Mouse (Mus musculus) 3T3-L1 (cell line): ENCODE data around the gene Gcsh.

Experiments
- DNase-seq: peaks from one replicate; pipeline ENCODE4 v3.0.0-alpha.2; 2015; ENCODE audit warnings: low read depth, low spot score

Gcsh gene

DNA sequence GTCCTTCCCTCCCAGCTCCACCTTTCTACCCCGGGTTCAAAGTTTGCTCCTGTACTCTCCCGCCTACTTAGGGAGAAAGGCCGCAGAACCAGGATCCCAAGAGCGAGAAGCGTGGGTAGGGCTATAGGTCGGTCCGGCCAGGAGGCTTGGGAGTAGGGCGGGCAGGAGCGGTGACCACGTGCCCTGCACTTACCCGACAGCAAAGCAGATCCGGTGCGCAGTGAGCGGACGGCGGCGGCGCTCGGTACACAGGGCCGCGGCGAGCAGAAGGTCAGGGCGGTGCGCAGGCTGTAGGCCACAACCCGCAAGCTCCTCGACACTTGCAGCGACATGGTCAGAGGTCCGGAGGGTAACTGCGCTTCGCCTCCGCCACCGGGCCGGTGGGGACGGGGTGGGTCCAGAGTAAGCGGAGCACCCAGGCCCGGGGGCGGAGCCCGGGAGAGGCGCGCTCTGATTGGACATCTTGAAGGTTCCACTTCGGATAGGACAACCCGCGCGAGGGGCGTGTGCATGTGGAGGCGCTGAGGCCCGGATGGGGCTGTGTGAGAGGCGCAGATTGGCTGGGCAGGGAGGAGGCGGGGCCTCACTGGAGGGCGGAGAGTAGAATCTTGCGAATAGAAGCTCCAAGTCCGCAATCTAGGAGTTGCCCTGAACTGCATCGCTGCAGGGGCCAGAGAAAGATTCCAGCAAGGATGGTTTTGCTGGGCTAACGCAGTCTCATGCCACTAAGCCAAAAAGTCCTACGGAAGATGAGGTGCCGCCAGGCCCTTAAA is at the start of gene Gcsh:
Gene Gcsh, minus strand, starts transcription at position 443 of the 773 bp plus-strand sequence.
- peak; percentile 100 for DNase-seq

GRCm38 (mm10) chr8:117039843-117040242 is 46.5 kb upstream of the Gcsh start:
- DNase-seq, result no peak

DNA sequence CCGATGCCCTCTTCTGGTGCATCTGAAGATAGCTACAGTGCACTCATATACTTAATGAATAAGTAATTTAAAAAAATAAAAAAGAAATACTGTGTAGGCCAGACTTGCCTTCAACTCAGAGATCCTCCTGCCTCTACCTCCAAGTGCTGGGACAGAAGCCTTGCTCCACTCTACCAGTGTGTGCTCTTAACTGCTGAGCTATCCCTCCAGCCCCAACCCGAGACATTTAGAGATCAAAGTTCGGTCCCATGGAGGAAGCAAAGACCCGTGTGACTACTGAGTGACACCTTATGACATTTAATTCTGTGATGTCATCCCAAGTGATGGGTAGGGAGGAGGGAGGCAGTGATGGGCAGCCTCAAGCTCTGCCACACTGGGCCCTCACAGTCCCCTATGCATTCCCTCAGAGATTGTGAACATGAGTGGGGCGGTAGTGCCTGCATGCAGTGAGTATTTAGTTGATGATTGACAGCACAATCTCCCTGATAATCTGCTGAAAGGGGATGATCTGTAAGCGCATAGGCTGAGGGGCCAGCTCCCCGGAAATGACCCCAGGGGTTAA is 44.1 kb upstream of the Gcsh start:
- DNase-seq, result no peak

DNA sequence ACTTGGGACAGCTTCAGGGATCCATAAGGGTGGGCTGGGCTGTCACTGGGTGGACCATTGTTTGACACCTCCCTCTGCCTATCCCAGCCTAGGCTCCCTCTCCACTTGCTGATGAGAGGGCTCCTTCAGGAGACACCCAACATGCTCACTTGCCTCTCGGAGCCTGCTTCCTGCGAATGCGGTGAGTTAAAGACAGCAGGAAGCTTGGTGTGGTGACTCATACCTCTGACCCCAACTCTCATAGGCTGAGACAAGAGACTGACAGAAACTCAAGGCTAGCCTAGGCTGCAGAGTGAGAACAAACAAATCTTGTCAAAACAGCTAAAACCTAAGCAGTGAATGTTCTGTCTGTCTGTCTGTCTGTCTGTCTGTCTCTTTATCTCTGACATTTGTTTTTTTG is 40.1 kb upstream of the Gcsh start:
- DNase-seq, result peak; percentile 28

- no peak for DNase-seq
These were observed 39.3 kb upstream of the Gcsh start for GRCm38 (mm10) chr8:117032609-117033008.

GRCm38 (mm10) chr8:117031476-117031875 is 38.1 kb upstream of the Gcsh start:
- no peak for DNase-seq

DNA sequence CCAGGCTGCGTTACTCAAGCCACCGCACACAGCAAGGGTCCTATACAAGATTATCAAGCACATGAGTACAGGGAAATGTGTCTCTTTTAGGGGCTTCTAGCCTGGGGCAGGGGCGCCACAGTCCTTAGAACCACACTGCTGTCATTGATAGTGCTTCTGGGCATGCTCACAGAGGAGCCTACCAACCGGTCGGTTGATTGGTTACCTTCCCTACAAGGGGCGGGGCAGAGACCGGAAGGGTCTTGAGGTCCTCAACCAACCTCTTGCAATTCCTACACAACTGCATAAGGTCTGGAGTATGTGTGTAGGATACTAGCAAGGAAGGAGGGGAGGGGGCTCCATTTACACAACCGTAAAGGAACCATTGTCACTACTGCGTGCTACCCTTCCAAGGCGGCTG is 35.3 kb upstream of the Gcsh start:
- no peak for DNase-seq

GRCm38 (mm10) chr8:117027601-117028000 is 34.3 kb upstream of the Gcsh start:
- DNase-seq, result no peak

DNA sequence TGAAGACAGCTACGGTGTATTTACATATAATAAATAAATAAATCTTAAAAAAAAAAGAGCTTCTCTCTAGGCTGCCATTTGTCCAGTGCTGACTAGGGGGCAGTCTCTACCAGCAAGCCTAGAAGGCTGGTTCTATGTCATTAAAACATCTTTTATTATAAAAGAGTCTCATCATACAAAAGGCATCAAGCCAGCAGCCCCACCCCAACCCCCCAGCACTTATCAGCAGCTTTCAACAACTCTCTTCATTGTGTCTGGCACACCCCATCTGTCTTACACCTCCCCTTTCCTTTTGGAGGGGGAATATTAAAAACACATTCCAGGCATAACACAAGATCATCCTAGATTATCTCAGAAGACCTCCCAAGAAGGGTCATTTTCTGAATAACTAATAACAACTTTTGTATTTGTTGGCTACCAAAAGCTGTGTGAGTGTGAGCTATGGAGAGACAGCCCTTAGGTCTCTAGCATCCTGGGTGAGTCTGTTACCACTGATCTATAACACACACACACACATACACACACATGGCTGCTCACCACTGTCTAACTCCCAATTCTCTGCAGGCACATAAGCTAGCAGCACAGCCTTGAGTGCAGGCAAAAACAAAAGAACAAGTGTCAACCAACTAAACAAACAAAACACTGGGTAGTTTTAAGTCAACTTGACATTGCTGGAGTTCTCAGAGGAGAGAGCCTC is 29.1 kb upstream of the Gcsh start:
- DNase-seq, result peak; percentile 10

- DNase-seq, result no peak
These were observed 26.3 kb upstream of the Gcsh start for GRCm38 (mm10) chr8:117019323-117020275.

DNA sequence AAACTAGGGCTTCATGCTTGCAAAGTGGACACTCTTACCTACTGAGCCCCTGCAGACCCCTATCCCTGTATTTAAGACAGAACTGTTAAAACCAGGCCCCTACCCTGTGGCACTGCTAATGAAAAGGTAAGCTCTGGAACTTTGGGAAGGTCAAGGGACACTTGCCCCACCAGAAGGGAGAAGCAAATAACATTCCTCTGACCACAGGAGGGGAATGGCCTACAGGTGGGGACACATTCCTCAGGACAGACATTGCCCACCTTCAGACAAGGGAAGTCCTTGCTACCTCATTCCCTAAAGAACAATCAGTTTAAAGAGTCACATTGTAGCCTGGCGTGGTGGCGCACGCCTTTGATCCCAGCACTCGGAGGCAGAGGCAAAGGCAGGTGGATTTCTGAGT is 24.6 kb upstream of the Gcsh start:
- no peak for DNase-seq

- no peak for DNase-seq
These were observed 23.7 kb upstream of the Gcsh start for GRCm38 (mm10) chr8:117017006-117017405.

GRCm38 (mm10) chr8:117015670-117016069 is 22.3 kb upstream of the Gcsh start:
- no peak for DNase-seq

DNA sequence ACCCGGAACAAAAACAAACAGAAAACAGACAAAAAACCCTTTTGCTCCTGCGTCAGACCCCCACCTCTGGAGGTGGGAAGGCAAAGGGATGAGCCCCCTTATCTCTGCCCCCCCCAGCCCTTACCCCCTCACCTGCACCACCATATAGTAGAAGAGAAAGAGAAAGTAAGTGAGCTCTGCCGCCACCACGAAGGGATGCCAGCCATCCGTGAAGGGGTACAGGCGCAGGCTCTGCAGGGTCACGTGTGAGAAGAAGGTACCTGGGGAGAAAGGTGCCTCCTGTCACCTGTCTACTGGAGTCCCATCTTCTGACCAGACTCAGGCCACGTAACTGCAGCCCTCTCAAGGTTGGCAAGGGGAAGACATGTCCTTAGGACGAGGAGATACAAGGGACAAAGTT is 18.0 kb upstream of the Gcsh start:
- no peak for DNase-seq

DNA sequence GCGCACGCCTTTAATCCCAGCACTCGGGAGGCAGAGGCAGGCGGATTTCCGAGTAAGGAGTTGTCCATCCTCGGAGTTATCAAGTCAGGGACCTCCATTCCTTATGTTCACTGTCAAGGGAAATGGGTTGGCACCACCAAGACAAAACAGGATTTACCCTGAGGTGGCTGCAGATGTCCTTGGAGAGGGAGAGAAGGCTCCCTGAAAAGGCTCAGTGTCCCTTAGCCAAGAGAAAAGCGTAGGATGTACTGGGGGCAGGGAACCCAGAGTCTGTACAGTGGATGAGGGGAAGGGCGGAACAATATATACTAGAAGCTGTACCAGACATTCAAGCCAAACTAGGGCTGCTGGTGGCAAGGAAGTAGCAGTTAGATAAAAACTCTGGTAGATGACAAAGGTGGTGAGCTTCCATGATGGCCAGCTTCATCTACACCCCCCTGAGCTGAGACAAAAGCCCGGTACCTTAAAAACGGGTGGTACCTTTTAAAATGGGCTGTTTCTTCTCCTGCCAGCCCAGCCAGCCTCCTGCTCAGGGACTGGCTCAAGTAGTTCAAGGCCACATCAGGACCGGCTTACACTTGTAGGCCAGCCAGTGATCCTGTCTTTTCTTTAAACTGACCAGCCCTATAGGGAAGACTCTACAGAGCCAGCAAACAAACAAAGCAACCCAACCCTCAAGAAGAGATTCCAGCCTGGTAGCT is 829 bp upstream of the Gcsh start:
- DNase-seq, result peak; percentile 8

- DNase-seq, result peak; percentile 75
These were observed 963 bp downstream of the Gcsh start for GRCm38 (mm10) chr8:116992176-116992971.

DNA sequence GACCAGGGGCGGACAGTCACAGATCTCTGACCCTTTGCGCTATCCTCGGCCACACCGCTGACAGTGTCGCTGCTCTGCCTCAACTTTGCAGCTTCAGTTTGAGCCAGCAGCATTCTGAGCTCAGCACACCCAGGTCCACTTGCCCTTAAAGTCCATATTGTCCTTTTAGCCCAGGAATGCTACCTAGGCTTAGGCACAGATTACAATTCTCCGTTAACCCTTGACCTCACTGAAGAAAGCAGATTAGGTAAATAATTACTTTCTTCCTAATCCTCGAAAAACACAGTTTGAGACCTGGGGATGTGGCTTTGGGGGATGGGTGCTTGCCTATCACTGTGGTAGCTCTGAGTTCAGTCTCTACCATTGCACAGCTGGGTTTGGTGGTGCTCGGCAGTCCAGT is 2.1 kb downstream of the Gcsh start:
- no peak for DNase-seq

DNA sequence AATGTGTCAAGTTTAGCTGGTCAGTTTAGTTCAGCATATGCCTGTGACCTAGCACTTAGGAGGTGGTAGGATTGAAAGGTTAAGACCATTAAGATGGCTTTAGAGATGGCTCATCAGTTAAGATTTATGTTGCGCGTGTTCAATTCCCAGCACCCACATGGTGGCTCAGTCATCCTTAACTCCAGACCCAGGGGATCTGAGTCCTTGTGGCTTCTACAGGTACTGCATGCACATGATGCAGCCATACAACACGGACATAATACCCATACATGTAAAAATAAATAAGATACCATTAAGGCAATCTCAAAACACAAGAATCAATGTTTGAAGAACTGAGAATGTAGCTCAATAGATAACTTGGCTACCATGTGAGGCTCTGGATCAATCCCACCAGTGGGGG is 3.5 kb downstream of the Gcsh start:
- peak; percentile 49 for DNase-seq

GRCm38 (mm10) chr8:116980117-116980516 is 13.2 kb downstream of the Gcsh start:
- DNase-seq, result peak; percentile 92

GRCm38 (mm10) chr8:116978631-116979256 is 14.6 kb downstream of the Gcsh start, which contains the start of gene 1700030J22Rik:
Gene 1700030J22Rik, minus strand, starts transcription at chr8:116978959.
- peak; percentile 99 for DNase-seq
